Mouse (Mus musculus): ENCODE results near the gene Cib4.

The Cib4 gene

GRCm38 (mm10) chr5:30571820-30572219, 26.2 kb upstream of the Cib4 start:
- no peak for DNase-seq (ENCODE audit: low spot score)

DNA sequence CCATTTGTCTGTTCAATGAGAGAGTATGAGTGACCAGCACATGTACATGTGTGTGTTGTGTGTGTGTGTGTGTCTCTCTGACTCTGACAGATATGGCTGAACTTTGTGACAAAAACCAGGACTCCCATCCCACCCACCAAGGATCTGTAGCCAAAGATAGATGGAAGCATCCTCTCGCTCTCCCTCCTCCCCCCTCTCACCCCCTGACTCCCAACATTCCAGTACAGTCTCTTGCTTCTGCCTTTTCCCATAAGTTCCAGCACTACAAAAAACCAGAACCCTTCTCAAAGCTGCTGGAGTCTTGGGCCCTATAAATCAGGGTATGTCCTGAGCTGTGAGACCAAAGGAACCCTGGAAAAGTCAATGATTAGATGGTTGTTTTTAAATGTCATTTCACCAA, 22.8 kb upstream of the Cib4 start:
- DNase-seq (ENCODE audit: low spot score) = no peak

- DNase-seq (ENCODE audit: low spot score) = no peak
Measured at GRCm38 (mm10) chr5:30559986-30560493, 14.4 kb upstream of the Cib4 start.

GRCm38 (mm10) chr5:30559421-30559820, 13.8 kb upstream of the Cib4 start:
- no peak for DNase-seq (ENCODE audit: low spot score)

DNA sequence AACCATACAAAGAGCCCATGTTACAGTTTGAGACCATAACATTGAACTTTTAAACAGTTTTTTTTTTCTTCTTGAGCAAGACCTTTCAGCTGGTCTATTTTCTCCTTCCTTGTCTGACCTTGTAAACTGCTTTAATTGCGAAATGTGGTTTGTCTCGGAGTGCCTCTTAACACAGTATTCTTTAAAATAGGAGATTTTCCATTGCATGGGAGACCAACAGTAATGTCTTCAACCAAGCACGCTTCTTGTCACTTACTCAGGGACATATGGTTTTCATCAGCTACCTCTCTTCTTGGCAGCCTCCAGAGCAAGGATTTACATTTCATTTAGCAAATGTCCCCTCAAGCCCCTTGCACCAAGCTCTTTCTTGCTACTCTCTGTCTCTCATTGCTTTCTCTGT, 10.6 kb upstream of the Cib4 start:
- DNase-seq (ENCODE audit: low spot score) = no peak

DNA sequence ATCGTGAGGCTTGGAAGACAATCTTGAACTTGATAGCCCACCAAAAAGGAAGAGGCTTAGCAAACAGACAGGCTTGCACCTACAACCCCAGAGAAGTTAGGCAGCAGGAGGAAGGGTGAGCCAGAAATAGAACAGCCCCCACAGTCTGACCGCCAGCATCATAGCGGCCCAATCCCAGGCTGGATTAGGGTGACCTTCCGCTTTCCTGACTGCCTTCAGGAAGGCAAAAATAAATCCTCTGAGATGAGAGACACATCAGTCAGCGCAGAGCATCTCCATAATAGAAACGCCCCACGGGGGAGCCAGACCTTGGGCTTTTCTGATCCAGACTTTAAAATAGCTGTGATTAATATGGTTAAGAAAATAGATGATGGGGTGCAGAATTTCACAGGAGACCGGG, 9.3 kb upstream of the Cib4 start:
- DNase-seq (ENCODE audit: low spot score) = no peak

DNA sequence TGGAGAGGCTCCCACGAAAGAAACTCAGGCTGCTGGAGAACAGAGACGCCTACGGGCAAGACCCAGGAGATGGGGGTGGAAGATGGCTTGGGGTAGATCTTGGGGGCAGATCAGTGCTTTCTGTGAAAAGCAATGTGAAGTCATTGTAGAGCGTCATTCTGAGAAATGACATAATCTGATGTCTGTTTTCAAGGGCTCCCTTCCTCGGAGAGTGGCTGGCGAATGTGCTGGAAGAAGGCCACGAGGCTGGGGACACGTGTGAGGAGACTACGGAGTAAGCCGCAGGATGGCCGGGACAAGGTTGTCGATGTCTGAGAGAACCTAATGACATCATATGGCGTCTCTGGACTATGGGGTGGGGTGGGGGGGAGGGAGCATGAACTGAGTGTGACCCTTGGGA, 8.3 kb upstream of the Cib4 start:
- no peak for DNase-seq (ENCODE audit: low spot score)

DNA sequence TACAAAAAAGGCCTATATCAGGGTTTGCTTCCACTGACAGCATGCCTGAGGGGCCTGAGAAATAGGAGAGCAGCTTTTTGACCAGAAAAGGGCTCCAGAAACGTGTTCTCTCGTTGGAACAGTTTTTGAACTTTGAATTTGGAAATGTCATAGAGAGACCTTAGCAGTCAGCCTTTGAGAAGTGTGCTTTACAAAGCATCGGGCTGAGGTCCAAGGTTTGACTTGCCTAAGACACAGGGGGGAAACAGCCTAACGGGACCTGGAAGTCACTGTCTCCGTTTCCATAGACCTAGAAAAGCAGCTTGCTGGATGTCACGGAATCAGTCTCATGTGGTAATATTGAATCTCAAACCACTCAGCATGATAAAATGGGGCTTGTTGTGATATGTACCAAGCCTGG, 6.4 kb upstream of the Cib4 start:
- no peak for DNase-seq (ENCODE audit: low spot score)

GRCm38 (mm10) chr5:30551022-30551638, 5.5 kb upstream of the Cib4 start:
- DNase-seq (ENCODE audit: low spot score) = no peak

DNA sequence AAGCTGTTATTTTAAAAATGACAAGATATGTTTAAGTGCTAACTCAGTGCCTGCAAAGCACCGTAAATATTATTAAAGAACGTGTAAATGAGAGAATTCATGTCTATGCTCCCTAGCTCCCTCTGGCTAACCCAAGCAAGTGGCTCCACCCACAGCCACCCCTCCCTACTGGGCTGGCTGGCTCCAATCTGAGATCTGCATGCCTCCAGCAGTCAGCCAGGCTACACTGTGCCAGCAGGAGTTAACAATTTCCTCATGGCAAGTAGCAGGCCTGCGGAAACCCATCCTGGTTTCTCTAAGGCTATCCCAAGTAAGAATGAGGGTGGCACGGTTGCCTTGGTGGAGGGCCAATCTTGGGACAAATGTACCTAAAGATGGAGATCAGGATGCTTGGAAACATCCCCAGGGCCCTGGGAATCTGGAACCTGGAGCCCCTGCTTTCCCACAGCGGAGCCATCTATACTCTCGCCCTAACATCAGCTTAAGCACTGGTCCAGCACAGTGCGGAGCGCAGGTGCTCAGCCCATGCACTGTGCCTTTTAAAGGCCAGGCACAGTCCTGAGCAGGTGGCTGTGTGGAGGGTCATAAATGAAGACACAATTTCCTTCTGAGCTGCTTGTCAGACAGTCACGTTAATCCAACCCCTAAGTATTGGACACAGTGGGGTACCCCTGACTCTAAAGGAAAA, 4.8 kb upstream of the Cib4 start:
- DNase-seq (ENCODE audit: low spot score) = no peak

GRCm38 (mm10) chr5:30548681-30549080, 3.0 kb upstream of the Cib4 start:
- DNase-seq (ENCODE audit: low spot score) = no peak

- no peak for DNase-seq (ENCODE audit: low spot score)
Measured at GRCm38 (mm10) chr5:30536051-30536570, 9.5 kb downstream of the Cib4 start.

- DNase-seq (ENCODE audit: low spot score) = no peak
Measured at GRCm38 (mm10) chr5:30534637-30535036, 11.0 kb downstream of the Cib4 start.

DNA sequence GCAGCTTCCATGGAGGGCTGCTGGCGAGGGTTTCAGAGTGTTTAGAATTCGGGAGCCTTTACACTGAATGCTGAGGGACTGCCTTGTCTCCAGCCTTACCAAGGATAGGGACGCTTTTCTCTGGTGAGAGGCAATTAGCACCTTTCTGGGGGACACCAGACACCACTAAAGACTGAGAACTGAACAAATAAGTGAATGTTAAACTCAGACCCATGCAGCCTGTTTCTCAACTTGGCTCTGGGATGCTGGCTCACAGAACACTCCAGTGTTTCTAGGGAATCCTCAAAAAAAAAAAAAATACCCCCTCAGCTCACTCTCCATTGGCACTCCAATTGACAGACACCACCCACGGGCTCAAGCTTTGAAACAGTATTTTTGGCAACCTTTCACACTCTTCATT, 16.7 kb downstream of the Cib4 start:
- DNase-seq (ENCODE audit: low spot score) = no peak

DNA sequence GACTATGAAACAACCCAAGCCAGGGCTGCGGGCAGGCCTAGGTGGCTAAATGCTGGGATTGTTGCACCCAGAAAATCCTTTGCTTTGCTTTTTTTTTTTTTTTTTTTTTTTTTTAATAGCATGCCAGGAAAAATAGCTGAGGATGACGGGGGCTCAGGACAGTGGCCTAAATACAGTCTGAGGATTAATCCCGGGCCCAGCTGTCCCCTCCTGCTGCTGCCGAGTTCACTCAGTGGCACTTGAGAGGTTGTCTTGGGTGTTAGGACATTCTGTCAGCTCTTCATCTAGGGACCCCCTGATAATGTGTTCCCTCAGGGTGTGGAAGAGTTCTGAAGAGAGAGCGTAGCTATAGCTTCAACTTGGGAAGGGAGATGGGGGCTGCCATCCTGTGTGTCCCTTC, 18.5 kb downstream of the Cib4 start:
- no peak for DNase-seq (ENCODE audit: low spot score)

DNA sequence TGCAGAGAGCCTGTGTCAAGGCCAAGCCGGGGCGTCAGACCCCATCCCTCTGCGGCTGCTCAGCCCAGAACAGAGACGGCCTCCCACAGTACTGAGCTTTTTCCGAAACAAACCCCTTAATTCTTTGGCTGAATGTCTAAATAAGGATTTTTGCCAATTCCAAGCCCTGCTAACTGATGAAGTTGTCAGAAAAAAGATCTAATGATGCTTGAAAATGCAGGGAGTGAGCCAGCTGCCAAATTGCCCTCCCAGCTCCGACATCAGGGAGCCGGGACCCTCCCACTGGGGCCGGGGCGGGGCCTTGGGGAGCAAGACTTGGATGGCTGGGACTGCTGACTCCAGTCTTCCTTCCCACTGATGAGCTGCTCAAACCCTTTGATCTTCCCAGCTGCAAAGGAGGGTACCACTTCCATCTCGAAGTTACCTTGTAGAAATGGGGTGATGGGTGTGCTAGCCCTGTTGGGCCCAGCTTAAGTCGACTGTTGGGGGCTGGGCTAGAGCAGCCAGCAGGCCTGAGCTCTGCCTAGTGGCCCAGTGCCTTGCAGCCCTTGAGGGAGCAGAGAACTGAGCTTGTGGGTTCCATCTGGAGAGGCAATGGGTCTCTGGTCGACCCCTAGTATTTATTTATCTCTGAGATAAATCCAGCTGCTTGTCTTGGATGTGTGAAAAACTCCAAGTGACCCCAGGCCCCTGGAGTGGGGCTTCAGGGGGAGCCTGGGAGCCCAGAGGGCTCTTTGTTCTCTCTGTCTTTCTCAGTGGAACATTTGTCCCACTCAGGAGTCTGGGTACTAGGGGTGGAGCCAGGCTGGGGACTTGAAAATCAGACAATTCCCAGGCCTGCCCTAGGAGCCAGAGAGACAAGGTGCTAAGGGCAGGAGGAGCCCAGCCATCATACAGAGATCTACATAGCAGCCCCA, 19.5 kb downstream of the Cib4 start:
- no peak for DNase-seq (ENCODE audit: low spot score)

DNA sequence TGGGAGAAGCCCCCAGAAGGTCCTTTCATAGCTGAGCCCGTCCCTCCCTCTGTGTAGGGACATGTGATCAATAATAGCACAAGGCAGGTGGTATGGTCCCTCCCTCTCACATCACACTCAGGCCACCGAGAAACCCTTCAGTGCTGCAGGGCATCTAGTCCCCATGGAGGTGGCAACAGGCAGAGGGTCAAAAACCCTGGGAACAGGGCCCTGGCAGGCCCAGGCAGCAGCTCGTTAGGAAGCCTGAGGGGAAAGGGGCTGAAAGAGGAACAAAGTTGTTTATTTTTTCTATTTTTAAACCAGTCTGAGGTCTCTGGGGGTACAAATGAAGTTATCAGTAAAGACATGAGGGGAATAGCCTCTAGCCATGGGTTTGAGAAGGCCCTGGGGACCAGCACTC, 21.4 kb downstream of the Cib4 start:
- no peak for DNase-seq (ENCODE audit: low spot score)

DNA sequence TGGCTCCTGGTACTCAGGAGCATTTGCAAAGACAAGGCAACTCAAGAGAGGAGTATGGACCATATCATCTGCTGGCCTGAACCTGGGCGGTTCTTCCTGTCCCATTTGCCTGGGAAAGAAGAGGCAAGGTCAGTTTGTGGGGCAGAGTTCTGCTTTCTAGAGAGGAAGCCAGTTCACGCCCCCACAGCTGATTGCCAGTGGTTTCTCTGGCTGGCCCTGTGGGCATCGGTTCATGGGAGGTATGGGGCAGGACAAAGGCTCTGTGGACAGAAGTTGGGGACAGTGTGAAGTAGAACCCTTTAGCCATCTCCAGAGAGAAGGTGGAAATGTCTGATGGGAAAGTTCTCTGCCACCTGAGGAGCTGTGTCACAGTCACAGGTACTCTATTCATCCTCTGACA, 22.5 kb downstream of the Cib4 start:
- DNase-seq (ENCODE audit: low spot score) = no peak

DNA sequence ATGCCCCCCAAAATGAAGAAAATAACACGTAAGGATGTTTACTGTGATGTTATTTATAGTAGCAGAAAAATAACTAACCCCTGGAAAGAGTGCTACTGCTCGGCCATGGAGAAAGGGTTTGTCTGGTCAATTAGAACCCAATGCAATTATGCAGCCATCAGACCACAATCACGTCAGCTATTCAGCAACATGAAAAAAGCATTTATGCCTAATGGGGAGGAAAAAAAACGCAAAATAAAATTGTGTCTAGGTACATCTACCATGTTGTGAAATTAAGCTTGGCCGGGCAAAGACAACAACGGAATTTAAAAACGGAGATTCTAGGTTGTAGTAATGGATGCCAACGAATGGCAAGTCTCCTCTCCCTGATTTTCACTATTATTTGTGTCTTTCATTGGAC, 23.2 kb downstream of the Cib4 start:
- DNase-seq (ENCODE audit: low spot score) = no peak

DNA sequence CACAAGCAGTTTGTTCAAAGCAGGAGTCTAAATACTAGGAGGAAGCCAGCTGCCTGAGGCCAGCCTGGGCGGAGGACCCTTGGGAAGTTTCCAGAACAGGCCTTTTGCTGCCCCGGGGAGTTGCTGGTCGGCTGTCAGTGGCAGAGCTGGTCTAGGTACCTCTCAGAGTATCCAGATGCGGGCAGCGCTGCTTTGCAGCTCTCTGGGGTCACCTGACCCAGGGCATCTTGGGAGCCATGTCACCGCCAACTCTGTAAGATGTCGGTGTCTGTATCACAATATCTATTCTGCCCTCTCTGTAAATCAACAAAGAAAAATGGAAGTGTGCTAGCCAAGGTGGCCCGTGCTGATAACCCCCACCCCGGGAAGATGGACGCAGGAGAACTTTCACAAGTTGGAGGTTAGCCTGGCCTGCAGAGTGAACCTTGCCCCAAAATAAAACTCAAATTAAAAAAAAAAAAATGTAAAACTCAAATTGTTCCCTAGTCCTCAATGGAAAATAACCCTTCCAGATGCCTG, 25.4 kb downstream of the Cib4 start:
- DNase-seq (ENCODE audit: low spot score) = no peak

DNA sequence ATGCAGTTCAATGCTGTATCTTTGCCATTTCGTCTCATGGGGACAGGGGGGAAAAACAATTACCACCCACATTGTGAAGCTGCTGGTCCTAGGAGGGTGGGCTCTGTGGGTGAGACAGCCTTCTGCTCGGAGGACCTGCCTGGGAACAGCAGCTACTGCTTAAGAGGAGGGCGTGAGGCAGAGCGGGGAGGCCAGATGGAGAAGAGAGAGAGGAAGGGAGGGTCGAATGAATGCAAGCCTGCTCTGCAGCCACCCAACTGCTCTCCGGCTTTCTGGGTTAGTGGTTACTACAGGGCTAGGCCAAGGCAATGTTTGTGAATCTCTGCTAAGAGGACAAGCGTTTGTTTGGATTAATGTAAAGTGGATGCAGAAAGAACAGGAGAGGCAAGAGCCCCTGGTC, 26.1 kb downstream of the Cib4 start:
- DNase-seq (ENCODE audit: low spot score) = no peak

DNA sequence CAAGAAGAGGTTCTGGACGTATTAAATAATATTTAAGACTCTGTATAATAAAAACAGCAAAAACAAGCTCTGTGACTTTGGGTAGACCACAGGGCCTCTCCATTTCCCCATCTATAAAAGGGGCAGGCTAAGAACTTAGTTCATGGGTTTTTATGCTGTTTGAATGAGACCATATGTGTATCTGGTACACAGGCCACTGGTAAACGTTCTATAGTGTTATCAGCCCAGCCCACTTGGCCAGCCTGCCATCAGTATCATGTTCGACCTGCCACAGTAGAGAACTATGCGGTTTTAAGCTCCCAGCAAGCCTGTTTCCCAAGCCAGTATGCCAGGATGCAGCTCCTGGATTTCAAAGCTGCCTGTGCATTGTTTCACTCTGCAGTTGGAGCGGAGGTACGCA, 27.1 kb downstream of the Cib4 start:
- no peak for DNase-seq (ENCODE audit: low spot score)
